Mouse (Mus musculus) hindlimb bud, embryonic 11.5 days (tissue): ENCODE measurements around the gene Notch2.

Experiments used
- DNase-seq: peaks from one replicate; pipeline ENCODE4 v3.0.0-alpha.2; 2012; ENCODE audit warnings: low read depth, low spot score; ENCODE audit errors: extremely low spot score

The Notch2 gene

GRCm38 (mm10) chr3:98013401-98014281 is at the start of gene Notch2:
Gene Notch2, plus strand, starts transcription at chr3:98013527.
- no peak for DNase-seq

GRCm38 (mm10) chr3:97964878-97965353 is 48.4 kb upstream of the Notch2 start:
- peak; percentile 82 for DNase-seq

- no peak for DNase-seq
Observed at GRCm38 (mm10) chr3:97967627-97968026, 45.7 kb upstream of the Notch2 start.

GRCm38 (mm10) chr3:97968191-97968590 is 45.1 kb upstream of the Notch2 start:
- no peak for DNase-seq

GRCm38 (mm10) chr3:97969019-97969418 is 44.3 kb upstream of the Notch2 start:
- DNase-seq: no peak

- DNase-seq: no peak
Observed at GRCm38 (mm10) chr3:97971117-97971516, 42.2 kb upstream of the Notch2 start.

GRCm38 (mm10) chr3:97972200-97972599 is 41.1 kb upstream of the Notch2 start:
- no peak for DNase-seq

- DNase-seq: no peak
Observed at GRCm38 (mm10) chr3:97972707-97973106, 40.6 kb upstream of the Notch2 start.

- no peak for DNase-seq
Observed at GRCm38 (mm10) chr3:97973306-97973705, 40.0 kb upstream of the Notch2 start.

- DNase-seq: no peak
Observed at GRCm38 (mm10) chr3:97974197-97974770, 39.0 kb upstream of the Notch2 start.

- no peak for DNase-seq
Observed at GRCm38 (mm10) chr3:97976706-97977105, 36.6 kb upstream of the Notch2 start.

- no peak for DNase-seq
Observed at GRCm38 (mm10) chr3:97978710-97979109, 34.6 kb upstream of the Notch2 start.

GRCm38 (mm10) chr3:97980683-97981327 is 32.5 kb upstream of the Notch2 start:
- no peak for DNase-seq

GRCm38 (mm10) chr3:97981376-97981906 is 31.9 kb upstream of the Notch2 start:
- no peak for DNase-seq

GRCm38 (mm10) chr3:97984870-97985506 is 28.3 kb upstream of the Notch2 start:
- no peak for DNase-seq

GRCm38 (mm10) chr3:97985691-97986090 is 27.6 kb upstream of the Notch2 start:
- DNase-seq: no peak

- no peak for DNase-seq
Observed at GRCm38 (mm10) chr3:97987153-97987552, 26.2 kb upstream of the Notch2 start.

- no peak for DNase-seq
Observed at GRCm38 (mm10) chr3:97988756-97989155, 24.6 kb upstream of the Notch2 start.

GRCm38 (mm10) chr3:97990576-97990975 is 22.8 kb upstream of the Notch2 start:
- DNase-seq: no peak

- no peak for DNase-seq
Observed at GRCm38 (mm10) chr3:97992289-97992688, 21.0 kb upstream of the Notch2 start.

- no peak for DNase-seq
Observed at GRCm38 (mm10) chr3:97993196-97993595, 20.1 kb upstream of the Notch2 start.
